Mouse (Mus musculus): ENCODE measurements around the gene Car8.
"Not testable (repeated sequence)": the region's sequence is repeated elsewhere in the genome, so short reads cannot be mapped to it uniquely, and the experiment has no call there.

The Car8 gene

DNA sequence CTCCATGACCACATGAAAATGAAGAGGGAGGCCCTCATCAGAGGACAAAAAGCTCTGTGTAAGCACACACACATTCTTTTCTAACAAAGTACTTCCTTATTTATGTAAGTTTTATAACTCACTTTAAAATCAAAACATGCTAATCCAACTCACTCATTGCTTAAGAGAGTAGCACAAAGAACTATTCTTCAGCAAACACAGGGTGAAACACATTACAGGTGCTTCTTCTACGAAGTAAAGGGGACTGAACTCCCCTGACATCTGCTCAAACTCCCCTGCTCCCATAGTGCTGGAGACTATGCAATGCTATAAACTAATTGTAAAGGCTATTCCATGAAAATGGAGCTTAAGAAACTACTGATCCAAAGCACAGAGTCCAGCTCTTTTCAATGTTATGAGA is 35.5 kb downstream of the Car8 start:
- DNase-seq (ENCODE audit: low read depth, low spot score), result no peak

DNA sequence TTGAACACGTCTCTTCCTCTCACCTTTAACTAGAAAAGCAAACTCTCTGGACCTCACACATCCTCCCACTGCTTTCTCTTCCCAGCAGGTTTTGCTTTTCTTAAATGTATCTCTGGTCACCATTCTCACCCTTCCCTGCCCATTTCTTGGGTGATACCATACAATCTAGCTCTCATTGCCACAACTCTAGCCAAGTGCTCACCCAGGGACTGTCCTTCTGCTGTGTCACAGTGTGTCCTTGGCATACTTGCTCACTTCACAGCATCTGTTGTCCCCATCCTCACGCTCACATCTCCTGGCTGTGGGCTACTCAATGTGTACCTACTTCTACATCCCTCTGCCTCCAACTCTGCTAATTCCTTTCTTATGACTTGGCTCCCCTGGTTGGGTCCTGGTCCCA is 37.2 kb downstream of the Car8 start:
- no peak for DNase-seq (ENCODE audit: low read depth, low spot score)

DNA sequence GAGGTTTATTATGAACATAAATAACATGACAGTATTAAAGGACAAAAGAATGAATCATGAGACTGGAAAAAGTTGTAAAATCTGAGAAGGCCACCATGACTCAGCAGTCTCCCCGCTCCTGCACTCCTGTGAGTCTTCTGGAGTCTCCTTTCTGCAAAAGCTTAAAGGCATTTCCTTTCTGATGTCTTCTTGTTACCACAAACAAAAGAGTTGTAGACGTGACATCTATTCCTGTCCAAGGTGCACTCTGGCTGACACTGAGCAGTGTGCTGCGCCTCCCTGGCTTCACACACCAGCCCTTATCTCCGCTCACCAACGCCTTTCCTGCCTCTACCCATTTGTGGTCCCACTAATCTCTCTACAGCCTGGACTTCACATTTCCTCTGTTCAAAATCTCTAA is 38.8 kb downstream of the Car8 start:
- no peak for DNase-seq (ENCODE audit: low read depth, low spot score)

DNA sequence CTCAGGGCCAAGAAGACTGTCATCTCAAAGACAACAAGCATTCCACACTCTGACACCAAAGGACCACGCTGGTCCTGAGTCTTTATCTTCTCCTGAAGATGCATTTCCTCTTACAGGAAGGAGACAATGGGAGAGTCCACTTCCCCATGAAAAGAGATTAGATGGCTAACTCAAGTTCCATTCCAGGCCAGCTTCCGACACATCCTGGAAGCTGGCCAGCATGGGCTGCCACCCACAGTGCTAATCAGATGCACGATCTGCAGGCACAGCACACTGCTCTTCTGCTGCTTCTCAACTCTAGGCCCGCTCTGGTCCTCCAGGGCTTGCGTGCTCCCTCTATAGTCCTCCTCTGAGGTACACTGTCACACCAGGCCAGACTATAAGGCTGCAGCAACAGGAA is 40.8 kb downstream of the Car8 start:
- DNase-seq (ENCODE audit: low read depth, low spot score), result no peak

DNA sequence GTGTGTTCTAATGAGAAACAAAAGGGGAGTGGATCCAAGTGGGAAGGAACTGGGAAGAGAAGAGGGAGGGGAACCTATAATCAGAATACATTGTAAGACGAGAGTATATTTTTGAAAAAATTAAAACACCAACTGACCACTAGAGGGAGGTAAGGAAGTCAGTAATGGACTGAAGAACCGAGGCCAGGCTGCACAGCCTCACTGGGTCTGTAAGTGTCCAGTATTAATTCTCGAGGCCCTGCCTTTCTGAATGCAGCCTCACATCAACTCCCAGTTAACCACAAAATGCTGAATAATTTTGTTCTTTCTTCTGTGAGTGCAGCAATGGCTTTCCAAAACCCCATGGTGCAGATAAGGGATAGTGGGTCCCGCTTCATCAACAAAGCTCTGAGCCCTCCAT is 48.4 kb downstream of the Car8 start:
- DNase-seq (ENCODE audit: low read depth, low spot score), result no peak

DNA sequence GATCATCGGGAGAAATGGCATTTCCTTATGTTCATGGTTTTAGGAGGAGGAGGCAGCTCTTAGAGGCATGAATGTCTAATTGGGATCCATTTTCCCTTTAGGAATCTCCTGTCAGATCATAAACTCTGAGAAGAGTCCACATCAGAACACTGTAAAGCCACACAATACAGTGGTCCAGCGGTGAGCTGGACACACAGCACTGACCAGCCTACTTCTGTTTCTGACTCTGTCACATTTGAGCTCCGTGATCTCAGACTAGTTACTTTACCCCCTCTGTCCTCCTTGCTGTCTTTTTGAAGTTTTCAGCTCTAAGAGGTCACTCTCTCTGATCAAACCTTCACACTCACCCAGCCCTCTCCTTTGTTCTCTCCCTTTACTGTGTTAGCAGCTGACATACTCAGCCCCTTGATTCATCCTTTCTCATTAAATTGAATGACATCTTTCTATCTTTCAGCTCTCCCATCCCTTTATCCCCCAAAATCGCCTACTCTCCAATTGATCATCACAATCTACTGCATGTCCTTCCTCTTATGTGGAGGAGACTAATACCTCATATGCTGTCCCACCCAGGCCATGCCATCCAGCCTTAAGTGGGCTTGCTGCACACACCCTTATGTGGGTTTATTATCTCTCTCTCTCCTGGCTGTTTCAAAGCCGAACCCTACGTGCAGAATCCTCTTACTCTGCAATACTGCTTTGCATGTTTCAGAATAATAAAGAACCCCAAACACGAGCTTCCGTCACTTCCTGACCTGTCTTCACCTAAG is 51.7 kb downstream of the Car8 start:
- no peak for DNase-seq (ENCODE audit: low read depth, low spot score)

DNA sequence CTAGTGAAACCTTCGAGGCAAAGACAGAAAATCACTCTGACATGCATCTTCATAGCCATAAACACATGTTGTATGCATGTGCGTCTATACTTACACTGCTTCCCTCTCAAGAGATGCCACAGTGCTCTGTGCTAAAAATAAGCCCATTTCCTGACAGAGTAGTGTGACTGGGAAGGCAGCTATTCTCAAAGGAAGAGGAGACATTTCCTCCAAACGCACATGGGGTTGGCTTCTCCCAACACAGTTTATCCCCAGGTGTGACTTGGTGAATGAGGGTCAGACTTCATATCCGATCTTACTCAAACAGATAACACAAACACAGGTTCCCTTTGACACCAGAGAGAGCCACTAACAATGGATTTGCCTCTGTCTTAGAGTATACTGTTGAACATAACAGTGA is 58.3 kb downstream of the Car8 start:
- no peak for DNase-seq (ENCODE audit: low read depth, low spot score)

DNA sequence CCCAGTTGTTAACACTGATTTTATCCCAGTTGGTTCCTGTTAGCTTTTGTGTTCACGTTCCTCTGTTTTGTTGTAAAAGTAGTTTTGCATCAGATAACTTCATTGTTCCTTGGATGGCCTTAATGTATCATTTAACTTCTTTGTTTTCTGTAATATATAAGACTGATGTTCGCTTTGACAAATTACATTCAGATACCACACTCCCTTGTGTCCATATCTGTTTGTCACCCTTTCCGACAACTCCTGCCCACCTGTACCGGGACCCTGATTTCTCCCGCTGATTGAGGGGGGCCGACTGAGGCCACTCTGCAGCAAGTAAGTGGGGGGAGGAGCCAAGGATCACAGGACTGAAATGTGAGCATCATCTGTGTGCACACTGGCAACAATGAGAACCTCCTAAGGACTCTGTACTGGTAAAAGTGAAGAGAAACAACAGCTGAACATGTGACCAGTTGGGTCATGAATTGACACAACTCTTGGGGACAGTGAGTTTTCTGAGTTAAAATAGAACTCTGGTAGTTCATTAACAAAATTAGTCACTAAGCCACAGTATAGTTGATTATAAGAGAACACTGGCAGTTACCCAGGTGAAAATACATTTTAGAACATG is 84.1 kb downstream of the Car8 start:
- DNase-seq (ENCODE audit: low read depth, low spot score), result no peak

DNA sequence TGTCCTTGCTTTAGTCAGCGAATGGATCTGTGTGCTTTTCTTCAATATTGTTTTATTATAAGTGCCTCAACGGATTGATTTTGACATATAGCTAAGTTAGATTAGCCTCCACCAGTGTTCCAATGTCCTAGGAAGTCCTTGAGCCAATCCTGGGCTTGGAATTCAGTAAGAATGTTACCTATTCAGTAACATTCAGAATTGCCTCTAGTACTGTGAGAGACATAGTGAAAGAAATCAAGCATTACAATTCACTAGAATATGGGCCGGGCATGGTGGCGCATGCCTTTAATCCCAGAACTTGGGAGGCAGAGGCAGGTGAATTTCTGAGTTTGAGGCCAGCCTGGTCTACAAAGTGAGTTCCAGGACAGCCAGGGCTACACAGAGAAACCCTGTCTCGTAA is 84.9 kb downstream of the Car8 start:
- not testable (repeated sequence) for DNase-seq (ENCODE audit: low read depth, low spot score)

DNA sequence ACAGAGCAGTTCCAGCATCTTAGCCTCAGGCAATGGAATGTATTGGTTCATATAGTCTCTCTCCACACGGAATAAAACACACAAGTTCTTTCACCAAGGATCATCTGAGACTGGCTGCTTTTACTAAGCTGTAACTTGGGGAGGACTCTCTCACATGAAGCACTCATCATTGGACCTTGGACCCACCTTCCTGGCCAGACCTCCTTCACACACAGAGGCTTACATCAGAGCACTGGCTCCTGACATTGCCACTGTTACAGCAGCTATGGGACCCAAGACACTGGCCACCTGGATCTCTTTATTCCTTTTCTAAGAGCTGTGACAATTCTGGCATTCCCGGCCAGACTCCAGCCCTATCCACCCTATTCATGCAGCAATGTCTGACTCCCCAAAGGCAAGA is 101.4 kb downstream of the Car8 start:
- no peak for DNase-seq (ENCODE audit: low read depth, low spot score)

DNA sequence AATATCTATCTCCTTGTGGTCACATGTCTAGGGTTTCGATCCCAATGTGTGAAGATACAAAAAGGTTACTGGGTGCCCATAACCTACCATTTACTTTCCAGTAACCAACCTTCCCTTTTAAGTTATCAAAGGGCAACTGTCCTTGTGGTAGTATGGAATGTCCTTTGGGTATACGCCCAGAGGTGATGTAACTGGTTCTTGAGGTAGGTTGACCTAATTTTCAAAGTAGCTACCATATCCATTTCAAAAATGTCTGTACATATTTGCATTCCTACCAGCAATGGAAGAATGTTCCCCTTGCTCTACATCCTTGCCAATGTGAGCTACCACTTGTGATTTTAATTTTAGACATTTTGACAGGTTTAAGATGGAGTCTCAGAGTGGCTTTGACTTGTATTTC is 106.8 kb downstream of the Car8 start:
- DNase-seq (ENCODE audit: low read depth, low spot score), result no peak

DNA sequence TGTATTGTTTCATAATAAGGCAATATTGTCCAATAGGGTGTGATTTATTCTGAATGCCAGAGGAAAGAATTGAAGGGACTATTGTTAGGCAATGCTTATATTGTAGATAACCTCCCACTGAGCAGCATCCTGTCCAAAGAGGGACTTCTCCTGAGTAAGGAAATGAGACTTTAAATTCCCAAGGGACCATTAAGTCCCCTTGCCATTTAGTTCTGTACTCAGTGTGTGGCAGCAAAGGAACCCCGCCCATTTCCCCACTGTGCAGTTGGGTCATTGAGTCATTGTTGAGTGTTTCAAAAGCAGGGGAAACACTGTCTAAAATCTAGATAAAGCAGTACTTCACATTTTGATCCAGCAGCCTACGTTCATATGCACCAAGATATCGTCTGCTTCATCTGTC is 125.3 kb downstream of the Car8 start:
- DNase-seq (ENCODE audit: low read depth, low spot score), result no peak

DNA sequence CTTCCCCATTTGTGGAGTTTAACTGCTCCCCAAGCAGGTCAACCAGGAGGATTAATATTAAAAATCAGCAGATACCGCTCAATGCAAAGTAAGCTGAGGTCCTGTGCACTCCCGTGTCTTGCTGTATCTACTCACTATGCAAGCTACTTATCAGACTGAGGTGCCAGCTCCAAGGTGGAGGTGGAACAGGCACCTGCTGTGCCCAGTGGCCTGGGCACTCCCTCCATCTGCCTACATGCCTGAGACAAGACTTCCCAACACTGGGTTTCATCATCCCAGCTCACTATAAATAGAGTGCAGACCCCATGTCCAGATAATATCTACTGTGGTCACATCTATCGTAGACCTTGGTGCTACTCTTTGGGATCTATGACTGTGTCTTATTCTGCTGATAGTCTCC is 127.0 kb downstream of the Car8 start:
- DNase-seq (ENCODE audit: low read depth, low spot score), result no peak

DNA sequence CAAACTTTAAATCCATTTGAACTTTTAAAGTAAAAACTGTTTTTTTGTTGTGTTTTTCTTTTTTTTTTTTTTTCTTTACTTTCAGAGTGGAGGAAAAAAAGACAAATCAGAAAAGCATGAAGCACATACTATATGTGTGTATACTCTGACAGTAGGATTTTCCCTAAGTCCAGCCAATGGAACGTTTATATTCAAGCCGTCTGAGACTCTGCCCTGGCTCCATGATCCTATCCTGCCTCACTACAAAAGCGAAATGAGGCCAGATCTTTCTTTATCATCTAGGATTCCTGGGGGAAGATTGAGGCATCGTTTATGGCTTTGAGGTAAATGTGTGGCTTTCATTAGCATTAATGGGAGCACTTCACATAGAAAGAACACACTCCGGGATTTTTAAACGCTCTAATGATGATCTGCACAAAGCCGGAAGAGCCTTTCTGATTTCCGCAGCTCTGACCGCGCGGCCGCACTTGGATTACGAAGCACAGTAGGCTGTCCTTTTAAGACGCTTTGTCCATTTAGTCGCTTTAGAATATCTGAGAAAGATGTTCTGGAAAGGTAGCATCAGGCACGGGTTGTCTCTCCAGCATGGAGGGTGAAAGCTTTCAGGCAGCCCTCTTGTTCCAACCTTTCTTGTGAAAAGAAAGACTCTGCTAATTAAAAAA is 128.8 kb downstream of the Car8 start:
- no peak for DNase-seq (ENCODE audit: low read depth, low spot score)

DNA sequence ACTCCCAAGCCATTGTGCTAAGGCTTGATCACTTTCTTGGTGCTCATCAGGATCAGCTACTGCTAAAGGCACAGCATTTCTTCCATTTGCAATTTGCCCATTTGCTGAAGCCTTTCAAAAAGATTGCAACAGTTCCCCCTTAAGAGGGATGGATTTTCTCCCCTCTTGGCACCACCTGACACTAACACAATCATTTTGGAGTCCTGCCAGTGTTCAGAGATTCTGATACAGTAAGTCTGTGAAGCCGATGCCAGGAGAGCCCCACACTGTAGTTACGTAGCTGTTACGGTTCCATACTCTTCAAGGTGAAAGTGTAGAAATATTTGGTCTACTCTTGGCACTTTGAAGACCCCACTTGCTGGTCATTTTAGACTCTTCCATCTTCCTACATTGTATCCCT is 137.4 kb downstream of the Car8 start:
- no peak for DNase-seq (ENCODE audit: low read depth, low spot score)

DNA sequence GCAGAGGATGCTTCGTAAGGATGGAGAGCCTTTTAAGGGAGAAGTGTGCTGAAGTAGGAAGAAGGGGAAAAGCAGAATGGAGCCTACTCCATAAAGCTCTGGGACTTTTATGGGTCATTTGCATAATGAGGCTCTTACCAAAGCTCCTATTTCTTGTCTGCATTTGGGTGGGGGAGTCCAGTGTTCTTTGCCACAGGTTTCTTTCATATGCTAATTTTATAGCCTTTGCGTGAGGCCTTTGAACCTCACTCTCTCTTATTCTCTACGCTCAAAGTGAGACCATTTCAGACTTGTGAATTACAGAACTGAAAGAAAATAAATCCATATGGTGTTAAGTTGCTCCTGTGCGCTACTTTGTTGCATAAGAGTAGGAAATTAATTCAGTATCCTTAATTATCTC is 140.8 kb downstream of the Car8 start:
- DNase-seq (ENCODE audit: low read depth, low spot score), result no peak

DNA sequence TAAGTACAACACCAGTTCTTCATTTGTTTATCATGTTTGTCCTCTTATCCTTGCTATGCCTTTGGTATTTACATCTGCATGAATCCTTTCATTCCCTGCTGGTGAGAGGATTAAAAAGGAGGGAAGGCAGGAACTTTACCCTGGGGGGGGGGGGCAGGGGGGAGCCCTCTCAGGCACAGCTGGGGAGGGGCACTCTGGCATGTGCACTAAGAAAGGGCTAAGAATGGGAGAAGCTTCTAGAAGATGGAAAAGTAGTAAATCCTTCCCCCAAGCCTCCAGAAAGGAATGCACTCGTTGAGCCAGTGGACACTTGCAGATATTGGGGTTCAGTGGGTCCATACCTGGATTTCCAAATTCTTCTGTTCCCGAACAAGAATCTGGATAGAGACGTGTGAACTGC is 141.2 kb downstream of the Car8 start:
- no peak for DNase-seq (ENCODE audit: low read depth, low spot score)

DNA sequence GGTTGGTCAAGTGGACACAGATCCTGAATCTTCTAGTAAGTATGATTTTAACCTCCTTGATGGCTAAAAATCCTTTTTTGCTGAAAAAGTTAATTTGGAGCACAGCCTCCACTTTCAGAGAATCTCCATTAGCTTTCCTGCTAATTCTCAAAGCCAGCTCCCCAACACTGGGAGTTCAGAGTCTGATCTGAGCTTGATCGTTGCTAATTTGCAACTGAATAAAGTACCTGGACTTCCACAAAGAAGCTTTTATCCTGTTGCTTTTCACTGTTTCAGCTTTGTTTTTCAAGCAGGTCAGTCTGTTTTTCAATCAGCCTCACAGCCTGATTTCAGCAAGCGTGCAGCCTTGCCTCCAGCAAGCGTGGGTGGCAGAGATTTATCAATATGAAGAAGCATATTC is 145.3 kb downstream of the Car8 start:
- not testable (repeated sequence) for DNase-seq (ENCODE audit: low read depth, low spot score)

All from brain, embryonic 18.5 days (tissue).